Mouse (Mus musculus) ES-Bruce4 (cell line): Measurements from ENCODE around the gene Bri3.

Experiments
- CTCF ChIP-seq: IDR thresholded peaks from one replicate; pipeline ENCODE4 v1.8.1; 2011; ENCODE audit warnings: low read depth, low read length
- EP300 ChIP-seq: IDR thresholded peaks from 2 replicates; pipeline ENCODE4 v1.6.1; 2011; ENCODE audit warnings: low read depth, low read length; ENCODE audit not compliant: insufficient read depth
- POLR2A ChIP-seq: IDR thresholded peaks from one replicate; pipeline ENCODE4 v1.8.1; 2011; ENCODE audit warnings: low read length; ENCODE audit not compliant: insufficient read depth

GRCm38 (mm10) chr5:144255632-144256540, 11.6 kb downstream of the Bri3 start:
- TF ChIP-seq CTCF (no peak), POLR2A (no peak), EP300 (no peak)
